Mouse (Mus musculus): ENCODE measurements at regions not wholly inside any gene's neighbourhood (a gene's known extent, or its start where the extent isn't known, plus 50 kb on each side); places are given as distances from the start of the nearest gene placed in this dataset.
"Not testable (repeated sequence)": the region's sequence is repeated elsewhere in the genome, so short reads cannot be mapped to it uniquely, and the experiment has no call there.

GRCm38 (mm10) chr15:31980791-31981190 is 196.3 kb upstream of the Tas2r119 start:
- in situ Hi-C loops (cut with MboI, MseI) = no loop called here

GRCm38 (mm10) chr15:31987291-31987690 is 189.8 kb upstream of the Tas2r119 start:
- in situ Hi-C loops (cut with MboI, MseI) = no loop called here

GRCm38 (mm10) chr15:31989093-31989492 is 188.0 kb upstream of the Tas2r119 start:
- in situ Hi-C loops (cut with MboI, MseI) = no loop called here

GRCm38 (mm10) chr15:31989593-31990290 is 187.3 kb upstream of the Tas2r119 start:
- in situ Hi-C loops (cut with MboI, MseI) = no loop called here

- in situ Hi-C loops (cut with MboI, MseI) = no loop called here
Measured at GRCm38 (mm10) chr15:31997996-31998395, 179.1 kb upstream of the Tas2r119 start.

GRCm38 (mm10) chr15:31999553-31999952 is 177.5 kb upstream of the Tas2r119 start:
- in situ Hi-C loops (cut with MboI, MseI) = no loop called here

GRCm38 (mm10) chr15:32002950-32003422 is 174.1 kb upstream of the Tas2r119 start:
- in situ Hi-C loops (cut with MboI, MseI) = no loop called here

GRCm38 (mm10) chr15:32003489-32003888 is 173.6 kb upstream of the Tas2r119 start:
- in situ Hi-C loops (cut with MboI, MseI) = no loop called here

GRCm38 (mm10) chr15:32005986-32006385 is 171.1 kb upstream of the Tas2r119 start:
- in situ Hi-C loops (cut with MboI, MseI) = no loop called here

GRCm38 (mm10) chr15:32009818-32010217 is 167.3 kb upstream of the Tas2r119 start:
- in situ Hi-C loops (cut with MboI, MseI) = no loop called here

GRCm38 (mm10) chr15:32012044-32012443 is 165.0 kb upstream of the Tas2r119 start:
- in situ Hi-C loops (cut with MboI, MseI) = no loop called here

GRCm38 (mm10) chr15:32012838-32013237 is 164.3 kb upstream of the Tas2r119 start:
- in situ Hi-C loops (cut with MboI, MseI) = no loop called here

- in situ Hi-C loops (cut with MboI, MseI) = no loop called here
Measured at GRCm38 (mm10) chr15:32015169-32015568, 161.9 kb upstream of the Tas2r119 start.

- in situ Hi-C loops (cut with MboI, MseI) = no loop called here
Measured at GRCm38 (mm10) chr15:32020323-32021008, 156.6 kb upstream of the Tas2r119 start.

GRCm38 (mm10) chr15:32021009-32021602 is 156.0 kb upstream of the Tas2r119 start:
- in situ Hi-C loops (cut with MboI, MseI) = no loop called here

GRCm38 (mm10) chr15:32034091-32034490 is 143.0 kb upstream of the Tas2r119 start:
- in situ Hi-C loops (cut with MboI, MseI) = no loop called here

GRCm38 (mm10) chr15:32034790-32035189 is 142.3 kb upstream of the Tas2r119 start:
- in situ Hi-C loops (cut with MboI, MseI) = no loop called here

GRCm38 (mm10) chr15:32041764-32042163 is 135.3 kb upstream of the Tas2r119 start:
- in situ Hi-C loops (cut with MboI, MseI) = no loop called here

GRCm38 (mm10) chr15:32042173-32042572 is 134.9 kb upstream of the Tas2r119 start:
- in situ Hi-C loops (cut with MboI, MseI) = no loop called here

- in situ Hi-C loops (cut with MboI, MseI) = no loop called here
Measured at GRCm38 (mm10) chr15:32042589-32042988, 134.5 kb upstream of the Tas2r119 start.

GRCm38 (mm10) chr15:32043207-32043606 is 133.9 kb upstream of the Tas2r119 start:
- in situ Hi-C loops (cut with MboI, MseI) = no loop called here

GRCm38 (mm10) chr15:32043670-32044069 is 133.4 kb upstream of the Tas2r119 start:
- in situ Hi-C loops (cut with MboI, MseI) = not testable (repeated sequence)

- in situ Hi-C loops (cut with MboI, MseI) = no loop called here
Measured at GRCm38 (mm10) chr15:32048836-32049235, 128.3 kb upstream of the Tas2r119 start.

Data from T-helper 2 cell (primary cell).